Mouse (Mus musculus) ES-CJ7 (cell line): ENCODE results near the gene Zc3h18.

ENCODE experiments used
- DNase-seq: peaks from one replicate; pipeline ENCODE4 v3.0.0; 2011; ENCODE audit warnings: low read depth, low spot score

Zc3h18 gene

DNA sequence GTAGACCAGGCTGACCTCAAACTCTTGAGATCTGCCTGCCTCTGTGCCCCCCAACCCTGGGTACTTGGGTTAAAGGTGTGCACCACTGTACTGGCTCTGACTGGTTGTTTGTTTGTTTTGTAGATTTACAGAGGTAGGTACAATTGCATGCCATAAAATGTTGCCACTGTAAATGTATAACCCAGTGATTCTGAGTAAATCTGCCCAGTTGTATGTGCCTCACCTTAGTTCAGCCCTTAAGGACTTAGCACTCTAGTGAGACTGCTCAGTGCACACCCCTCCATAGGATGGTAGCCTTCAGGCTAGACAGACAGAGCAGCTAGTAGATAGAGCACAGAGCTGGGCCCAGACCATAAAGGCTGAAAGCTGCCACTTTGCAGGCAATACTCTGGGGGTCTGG lies 17.3 kb downstream of the Zc3h18 start:
- no peak for DNase-seq

DNA sequence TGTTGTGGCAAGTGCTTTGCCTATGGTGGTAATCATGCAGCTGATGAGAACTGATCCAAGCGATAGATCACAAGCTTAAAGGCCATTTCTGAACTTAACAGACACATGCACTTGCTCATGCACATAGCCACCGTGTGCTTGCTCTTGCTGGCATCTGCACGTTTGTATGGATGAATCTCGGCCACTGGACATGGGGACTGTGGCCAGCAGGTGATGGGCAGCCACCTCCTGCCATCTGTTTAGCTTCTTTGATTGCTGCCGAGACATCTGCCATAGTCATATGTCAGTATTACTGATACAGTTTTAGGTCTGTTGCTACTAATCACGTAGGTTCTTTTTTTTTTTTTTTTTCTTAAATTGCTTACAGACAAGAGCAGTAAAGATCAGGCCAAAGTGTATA lies 18.9 kb downstream of the Zc3h18 start:
- no peak for DNase-seq

DNA sequence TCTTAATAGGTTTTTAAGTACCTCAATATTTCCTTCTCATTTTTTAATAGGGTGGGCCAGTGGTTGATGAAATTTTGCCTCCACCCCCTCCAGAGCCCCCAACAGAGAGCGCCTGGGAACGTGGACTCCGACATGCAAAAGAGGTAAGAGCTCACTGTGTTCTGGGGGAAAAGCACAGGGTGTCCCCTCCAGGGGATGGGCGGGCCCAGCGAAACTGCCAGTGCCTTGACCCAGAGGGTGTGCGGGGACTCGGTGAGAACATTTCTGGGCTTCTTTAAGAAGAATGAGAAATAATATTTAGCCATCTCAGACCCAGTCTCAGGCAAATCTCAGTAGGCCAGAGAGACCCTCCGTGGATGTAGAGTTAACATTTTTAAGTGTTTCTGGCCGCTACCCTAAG lies 21.8 kb downstream of the Zc3h18 start:
- DNase-seq, result no peak

DNA sequence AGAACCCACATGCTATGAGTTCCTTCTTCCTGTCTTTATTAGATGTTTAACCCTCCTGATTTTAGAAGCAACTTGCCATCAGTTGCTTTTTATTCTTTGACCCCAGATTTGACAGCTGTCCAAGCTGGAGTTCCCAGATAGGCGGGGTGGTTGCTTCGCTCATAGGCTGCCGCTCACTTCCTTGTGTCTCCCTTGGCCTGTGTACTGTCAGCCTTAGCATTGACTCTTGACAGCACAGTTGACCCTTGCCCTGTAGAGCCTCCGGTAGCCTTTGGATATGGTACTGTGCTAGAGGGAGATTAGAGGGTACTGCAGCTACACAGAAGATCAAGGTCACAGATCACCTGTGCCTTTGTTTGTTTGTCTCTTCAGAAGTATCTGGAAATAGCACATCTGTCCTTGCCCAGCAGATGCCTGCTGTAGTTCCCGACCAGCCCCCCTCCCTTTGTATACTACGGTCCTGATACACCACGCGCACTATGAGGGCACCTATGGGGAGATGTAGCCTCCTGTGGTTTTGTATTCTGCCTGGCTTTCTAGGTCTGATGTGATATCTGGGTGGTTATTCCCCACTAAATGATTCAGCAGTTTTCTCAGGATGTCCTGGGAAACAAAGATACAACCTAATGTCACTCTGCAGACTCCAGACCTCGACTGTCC lies 28.9 kb downstream of the Zc3h18 start:
- no peak for DNase-seq

DNA sequence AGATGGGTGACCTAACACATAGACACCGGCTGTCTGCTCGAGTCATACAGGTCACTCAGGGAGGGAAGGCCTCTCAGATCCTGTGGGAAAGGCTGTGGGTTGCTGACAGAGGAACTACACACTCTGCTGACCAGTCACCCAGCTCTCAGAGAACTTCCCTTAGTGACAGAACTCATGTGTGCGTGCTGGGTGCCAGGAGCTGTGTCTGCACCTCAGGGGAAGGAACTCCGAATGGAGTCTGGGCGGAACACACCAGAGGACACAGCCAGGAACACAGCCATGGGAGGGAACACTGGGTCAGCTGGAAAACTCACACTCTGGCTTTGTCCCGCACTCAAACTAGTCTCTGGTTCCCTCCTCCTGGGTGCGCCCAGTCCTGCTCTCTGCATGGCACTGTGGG lies 31.3 kb downstream of the Zc3h18 start:
- no peak for DNase-seq

DNA sequence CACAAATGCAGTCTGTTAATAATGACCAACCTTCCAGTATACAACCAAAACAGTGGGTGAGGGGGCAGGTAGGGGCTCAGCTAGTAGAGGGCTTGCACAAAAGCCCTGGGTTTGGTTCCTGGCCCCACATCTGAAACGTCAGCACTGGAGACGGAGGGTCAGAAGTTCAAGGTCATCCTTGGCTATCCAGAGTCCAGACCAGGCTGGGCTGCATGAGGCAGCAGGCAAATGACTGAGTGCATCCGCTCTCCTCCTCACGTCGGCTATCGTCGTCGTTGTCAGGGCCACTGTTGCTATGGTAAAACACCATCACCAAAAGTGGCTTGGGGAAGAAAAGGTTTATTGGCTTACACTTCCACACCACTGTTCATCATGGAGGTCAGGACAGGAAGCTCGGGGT lies 37.9 kb downstream of the Zc3h18 start:
- peak; percentile 73 for DNase-seq

DNA sequence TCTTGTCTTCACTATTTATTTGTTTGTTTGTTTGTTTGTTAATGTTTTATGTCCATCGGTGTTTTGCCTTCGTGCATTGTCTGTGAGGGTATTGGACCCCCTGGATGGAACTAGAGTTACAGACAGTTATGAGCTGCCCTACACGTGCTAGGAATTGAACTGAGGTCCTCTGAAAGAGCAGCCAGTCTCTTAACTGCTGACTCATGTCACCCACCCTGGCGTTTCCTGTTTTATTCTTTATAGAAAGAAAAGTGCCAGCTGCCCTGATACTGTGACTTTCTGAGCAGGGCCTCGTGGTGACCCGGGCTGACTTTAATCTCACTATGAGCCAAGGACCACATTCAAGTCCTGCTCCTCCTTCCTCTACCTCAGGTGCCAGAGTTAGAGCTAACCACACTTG lies 39.1 kb downstream of the Zc3h18 start:
- DNase-seq, result no peak

DNA sequence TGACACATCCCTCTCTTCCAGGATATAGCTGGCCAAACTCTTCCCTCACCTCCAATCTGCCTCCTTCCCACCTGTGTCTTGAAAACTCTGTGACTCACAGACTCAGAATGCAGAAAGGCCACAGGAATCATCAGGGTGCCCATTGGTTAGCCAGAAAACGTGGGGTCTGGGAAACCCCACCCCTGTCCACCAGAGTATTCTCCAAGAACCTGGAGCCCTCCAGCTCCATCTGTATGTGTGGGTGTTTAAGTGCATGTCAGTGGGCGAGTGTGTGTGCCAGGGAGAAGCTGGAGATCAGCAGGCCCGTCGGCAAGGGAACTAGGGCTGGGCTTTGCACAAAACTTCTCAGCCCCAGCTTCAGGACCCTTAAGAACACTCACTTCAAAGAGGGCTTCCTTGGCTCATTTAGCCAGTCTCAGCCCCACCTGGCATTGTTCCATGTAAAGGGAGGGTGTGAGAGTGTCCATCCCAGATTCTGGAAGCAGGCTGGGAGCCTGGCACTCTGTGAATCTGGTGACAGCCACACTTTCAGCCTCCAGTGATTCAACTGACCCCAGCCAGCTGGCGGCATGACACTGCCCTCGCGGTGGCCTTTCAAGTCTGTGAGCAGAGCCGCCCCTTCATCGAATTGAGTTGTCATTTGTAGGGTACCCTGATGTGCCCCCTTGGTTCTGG lies 43.6 kb downstream of the Zc3h18 start:
- DNase-seq, result no peak

DNA sequence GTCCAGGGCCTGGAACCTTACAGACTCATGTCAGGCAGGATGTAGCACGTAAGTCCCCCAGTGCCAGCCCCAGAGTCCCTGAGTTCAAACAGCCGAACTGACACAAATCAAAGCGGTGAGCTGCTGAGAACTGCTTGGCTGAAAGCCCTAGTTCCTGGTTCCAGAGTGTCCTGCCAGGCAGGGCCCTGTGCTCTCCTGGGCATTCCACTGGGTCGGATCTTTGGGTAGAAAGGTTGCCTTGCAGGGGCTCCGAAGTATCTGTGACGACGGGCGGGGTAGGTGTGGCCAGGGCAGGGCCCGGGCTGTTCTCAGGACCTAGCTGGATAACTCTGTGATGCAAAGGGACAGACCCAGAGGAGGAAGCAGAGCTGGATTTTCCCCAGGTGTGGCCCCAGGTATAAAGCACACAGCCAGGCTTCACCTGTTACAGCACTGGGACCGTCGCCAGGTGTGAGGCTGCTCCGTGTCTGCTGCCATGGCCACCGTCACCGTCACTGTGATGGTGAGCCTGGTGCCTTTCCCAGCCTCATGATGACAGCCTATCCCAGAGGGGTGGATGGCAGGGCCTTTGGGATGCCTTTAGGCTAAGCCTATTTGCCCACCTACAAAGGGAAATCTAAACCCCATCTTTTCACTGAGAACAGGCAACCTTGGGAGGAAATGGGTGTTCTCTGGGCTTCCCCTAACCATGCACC lies 45.1 kb downstream of the Zc3h18 start, which contains the start of gene Il17c:
Gene Il17c, plus strand, starts transcription at position 645 of the 695 bp plus-strand sequence.
- no peak for DNase-seq

DNA sequence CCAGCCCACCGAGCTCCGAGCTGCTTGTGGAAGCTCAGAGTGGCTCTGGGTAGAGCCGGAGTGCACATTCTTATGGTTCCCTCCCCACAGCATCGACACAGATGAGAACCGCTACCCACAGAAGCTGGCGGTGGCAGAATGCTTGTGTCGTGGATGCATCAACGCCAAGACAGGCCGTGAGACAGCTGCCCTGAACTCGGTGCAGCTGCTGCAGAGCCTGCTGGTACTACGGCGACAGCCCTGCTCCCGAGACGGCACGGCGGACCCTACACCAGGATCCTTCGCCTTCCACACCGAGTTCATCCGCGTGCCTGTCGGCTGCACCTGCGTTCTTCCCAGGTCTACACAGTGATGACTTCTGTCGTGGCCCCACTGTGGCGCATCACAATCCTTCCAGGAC lies 46.8 kb downstream of the Zc3h18 start:
- no peak for DNase-seq

DNA sequence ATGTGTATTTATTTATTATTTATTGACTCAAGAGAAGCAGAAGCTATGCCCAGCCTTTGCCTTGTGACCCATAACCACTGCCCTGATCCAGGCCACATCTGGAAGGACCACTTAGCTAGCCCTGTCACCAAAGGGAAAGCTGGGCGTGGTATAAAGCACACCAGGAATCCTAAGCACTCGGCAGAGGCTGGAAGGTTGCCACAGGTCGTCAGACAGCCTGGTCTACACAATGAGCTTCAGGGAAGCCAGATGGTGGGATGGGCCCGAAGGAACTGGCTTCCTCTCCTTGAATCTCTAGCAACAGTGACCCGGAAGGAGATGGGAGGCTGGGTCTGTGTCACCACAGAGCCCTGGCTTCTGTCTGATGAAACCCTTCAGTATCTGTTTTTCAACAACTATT lies 47.2 kb downstream of the Zc3h18 start:
- DNase-seq, result peak; percentile 73

DNA sequence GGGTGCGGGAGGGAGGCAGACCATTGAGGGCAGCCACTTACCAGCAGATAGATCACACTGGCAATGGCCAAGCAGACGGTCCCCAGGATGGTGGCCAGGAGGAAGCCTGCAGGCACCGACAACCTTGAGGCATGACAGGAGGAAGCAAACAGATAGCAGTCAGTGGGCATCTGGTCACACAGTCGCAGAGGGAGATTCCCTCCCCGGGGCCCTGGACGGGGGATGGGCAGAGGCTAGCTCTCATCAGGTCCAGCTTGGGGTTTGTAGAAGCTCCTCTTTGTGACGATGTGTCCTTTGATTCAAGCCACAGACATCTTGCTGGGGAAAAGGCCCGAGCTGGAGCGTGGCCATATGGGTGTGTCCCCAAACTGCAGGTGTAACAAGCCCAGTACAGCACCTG lies 49.7 kb downstream of the Zc3h18 start:
- DNase-seq, result no peak

DNA sequence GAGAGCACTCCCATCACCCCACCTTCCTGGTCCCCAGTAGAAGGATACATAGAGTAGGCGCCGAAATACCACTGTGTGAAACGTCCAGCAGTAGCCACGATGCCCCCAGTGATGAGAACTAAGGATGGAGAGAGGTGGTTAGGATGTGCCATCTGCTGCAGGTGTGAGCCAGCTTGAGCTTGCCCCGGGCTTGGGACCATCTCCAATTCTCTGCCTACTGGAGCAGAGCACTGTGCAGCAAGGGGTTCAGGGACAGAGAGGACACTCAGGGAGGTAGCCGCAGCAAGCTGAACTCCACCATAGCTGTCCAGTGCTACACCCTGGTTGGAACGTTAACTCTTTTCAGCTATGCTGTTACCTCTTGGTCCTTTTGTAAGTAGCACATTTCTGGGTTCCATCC lies 51.2 kb downstream of the Zc3h18 start:
- DNase-seq, result no peak

DNA sequence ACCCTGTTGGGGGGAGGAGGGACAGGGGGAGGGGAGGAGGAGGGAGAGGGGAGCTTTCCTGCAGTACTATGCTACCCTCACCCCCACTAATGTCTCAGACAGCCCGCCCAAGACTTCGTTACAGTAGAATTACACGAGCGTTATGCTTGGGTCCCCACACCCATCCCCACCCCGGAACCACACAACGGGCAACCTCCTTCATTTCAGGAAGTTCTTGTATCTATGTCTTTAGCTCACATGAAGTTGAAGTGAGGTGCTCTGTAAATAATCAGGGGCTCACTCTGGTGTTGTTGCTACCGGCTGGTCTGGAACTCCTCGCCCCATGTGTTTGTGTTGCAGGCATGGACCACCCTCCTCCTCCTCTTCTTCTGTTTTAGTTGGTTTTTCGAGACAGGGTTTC lies 51.8 kb downstream of the Zc3h18 start:
- no peak for DNase-seq

DNA sequence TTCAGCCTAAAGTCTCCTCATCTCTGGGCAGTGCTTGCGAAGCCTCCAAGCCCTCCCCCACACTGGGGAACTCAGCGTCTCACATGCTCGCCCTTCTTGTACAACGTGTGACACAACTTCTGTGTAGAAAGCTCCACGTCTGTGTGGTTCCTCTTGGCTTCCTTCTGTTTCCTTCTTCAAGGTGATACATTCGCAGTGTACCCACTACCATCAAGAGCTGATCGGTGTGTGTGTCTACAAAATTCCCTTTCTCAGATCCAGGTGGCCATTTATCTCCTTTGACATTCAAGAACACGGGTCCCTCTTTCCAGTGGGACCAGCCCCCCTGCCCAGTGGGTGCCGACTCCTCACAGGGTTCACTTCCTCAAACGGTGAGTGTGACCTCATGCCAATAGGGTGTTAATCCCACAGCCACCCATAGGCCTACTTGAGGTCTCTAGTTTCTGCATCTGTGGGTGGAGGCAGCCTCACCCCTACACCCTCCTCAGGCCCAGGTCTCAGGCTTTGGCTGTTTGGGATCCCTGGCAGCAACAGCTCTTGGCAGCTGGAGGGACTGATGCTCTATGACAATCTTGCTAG lies 53.7 kb downstream of the Zc3h18 start:
- DNase-seq, result no peak

DNA sequence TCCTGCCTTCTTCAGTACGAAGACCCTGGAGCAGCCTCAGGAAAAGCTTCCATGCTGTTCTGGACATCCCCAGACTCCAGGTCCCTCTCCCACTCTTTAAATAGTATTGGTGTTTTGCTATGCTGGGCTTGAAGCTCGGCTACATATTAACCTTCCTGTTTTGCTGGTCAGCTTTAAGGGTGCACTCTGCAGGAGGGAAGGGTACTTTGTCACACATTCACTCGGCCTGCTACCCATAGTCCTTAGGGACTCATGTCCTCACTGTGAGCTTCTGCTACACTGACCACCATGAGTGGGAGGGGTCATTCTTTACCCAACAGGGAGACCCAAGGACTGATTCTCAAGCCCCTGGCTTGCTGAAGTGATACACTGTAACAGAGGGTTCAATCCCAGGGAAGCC lies 54.2 kb downstream of the Zc3h18 start:
- DNase-seq, result no peak

DNA sequence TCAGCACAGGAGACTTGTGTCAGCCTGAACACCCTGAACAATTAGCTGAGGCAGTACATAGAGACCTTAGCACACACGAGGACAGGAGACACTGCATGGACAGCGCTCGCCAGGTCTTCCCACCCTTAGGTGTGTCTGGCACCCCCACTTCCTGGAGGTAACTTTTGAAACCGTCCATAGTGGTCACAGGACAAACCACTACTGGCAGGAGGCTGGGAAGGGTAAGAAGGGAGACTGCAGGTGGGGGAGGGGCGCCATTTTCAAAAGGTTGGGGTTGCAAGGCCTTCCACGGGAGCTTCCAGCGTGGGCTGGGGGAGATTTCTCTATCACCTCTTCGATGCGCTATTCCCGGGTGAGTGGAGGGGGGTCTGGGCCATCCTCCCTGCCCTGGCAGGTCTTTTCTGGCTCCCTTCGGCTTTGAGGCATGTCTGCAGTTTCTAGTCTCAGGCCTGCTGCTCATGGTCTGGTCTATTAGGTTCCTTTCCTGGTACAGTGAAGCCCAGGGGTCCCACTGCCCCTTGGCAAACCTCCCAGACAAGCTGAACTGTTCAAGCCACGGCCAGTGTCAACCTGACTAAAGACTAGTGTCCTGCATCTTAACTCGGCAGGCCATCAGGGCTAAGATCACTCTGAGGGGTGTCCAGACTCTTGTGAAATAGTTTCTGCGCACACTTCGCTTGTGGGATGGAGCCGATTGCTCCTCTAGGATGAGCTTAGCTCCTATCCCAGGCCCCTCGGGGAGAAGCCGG lies 55.5 kb downstream of the Zc3h18 start:
- DNase-seq, result no peak

DNA sequence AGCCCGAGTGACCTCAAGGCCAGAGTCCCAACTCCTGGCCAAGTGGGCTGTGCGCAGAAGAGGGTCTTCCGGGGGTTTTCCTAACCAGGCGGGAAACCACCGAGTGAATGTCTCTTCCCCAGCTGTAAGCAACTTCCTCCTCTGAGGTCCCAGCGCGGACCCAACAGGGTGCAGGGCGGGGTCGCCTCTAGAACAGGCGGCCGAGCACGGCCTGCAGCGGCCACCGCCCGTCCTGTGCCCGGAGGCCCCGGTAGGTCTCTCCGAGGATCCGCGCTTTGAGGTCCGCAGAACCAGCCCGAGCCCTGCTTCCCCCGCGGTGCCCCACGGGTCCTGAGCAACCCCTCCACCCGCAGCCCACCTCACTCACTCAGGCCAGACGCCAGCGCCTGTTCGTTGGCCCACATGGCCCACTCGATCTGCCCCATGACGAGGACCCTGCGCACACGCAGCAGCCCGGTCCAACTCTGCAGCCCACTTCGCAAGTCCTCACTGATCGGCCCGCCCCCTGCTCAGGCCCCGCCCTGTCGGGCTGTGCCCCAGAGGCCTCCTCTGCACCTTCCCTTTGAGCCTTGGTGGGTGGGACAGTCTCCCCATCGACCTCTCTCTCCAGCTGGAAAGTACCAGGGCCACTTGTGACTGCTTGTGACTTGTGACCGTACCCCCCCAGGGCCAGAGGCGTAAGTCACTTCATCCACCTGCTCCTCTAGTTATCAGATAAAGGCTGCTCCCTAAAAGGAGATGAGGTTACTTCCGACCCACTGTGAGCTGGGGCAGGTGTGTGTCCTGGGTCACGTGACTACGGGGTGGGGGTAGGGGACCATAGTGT lies 56.2 kb downstream of the Zc3h18 start, which contains the start of gene Cyba:
Gene Cyba, minus strand, starts transcription at position 488 of the 826 bp plus-strand sequence.
- peak; percentile 69 for DNase-seq

DNA sequence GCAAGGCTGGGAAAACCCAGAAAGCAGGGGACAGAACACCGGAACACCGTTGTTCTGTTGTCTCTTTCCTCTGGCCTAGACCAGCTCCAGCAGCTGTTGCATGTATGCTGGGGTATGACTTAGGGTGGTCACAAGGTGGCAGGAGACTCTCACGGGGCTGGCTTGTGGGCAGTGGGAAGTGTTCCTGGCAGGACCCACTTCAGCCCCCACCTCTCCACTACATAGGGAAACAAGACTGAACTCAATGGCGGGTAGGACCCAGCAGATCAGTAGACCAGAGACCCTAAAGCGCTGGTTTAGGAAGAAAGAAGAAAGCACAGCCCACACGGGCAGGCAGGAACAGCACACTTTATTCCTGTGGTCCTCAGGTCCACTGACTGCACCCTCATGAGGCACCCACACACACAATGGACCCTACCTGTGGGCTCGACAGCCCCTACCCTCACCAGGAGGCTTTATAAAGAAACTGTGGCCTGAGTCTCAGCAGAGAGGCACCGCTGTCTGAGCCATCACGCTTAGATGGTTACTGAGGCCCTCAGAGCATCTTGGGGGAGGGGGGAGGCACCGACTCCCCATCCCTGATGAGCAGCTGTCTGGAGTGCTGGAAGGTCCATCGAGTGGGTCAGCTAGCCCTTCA lies 57.0 kb downstream of the Zc3h18 start:
- peak; percentile 67 for DNase-seq

DNA sequence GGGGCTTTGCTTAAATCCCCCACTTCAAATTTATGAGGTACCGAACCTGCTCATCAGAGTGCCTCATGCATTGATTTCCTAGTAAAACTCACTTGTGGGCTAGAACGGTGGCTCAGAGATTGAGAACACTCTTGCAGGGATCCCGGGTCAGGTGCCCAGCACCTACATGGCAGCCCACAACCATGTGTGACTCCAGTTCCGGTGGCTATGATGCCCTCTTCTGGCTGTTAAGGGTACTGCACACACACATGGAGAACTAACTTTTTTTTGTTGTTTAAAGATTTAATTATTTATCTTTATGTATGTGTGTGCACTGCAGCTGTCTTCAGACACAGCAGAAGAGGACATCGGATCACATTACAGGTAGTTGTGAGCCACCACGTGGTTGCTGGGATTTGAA lies 59.0 kb downstream of the Zc3h18 start:
- peak; percentile 66 for DNase-seq
